Mouse (Mus musculus) cerebellum, adult 2 months (tissue): Measurements from ENCODE around the gene Gli1.

ENCODE experiments used
- CTCF ChIP-seq: fragments of 200-500 bp; IDR thresholded peaks from 2 replicates; pipeline ENCODE4 v1.5.1; 2011; ENCODE audit warnings: low read depth, mild to moderate bottlenecking, control low read depth, low read length, moderate library complexity, borderline replicate concordance; ENCODE audit not compliant: insufficient read depth
- POLR2A ChIP-seq: fragments of 200-500 bp; IDR thresholded peaks from 2 replicates; pipeline ENCODE4 v1.6.1; 2011; ENCODE audit warnings: low read length, control low read depth, borderline replicate concordance; ENCODE audit not compliant: insufficient read depth

GRCm38 (mm10) chr10:127368273-127368672 is 26.5 kb upstream of the Gli1 start:
- TF ChIP-seq CTCF = no peak
- TF ChIP-seq POLR2A = no peak
